Mouse (Mus musculus): ENCODE measurements around the gene Wdr24. TPM values are rescaled to one million over a fixed set of nuclear protein-coding genes. Genes with fewer than 3 reads are reported as not detected.

Gene Wdr24
- total RNA-seq, 2 experiments from 2014 or later = 20.4 to 24.6 TPM

DNA sequence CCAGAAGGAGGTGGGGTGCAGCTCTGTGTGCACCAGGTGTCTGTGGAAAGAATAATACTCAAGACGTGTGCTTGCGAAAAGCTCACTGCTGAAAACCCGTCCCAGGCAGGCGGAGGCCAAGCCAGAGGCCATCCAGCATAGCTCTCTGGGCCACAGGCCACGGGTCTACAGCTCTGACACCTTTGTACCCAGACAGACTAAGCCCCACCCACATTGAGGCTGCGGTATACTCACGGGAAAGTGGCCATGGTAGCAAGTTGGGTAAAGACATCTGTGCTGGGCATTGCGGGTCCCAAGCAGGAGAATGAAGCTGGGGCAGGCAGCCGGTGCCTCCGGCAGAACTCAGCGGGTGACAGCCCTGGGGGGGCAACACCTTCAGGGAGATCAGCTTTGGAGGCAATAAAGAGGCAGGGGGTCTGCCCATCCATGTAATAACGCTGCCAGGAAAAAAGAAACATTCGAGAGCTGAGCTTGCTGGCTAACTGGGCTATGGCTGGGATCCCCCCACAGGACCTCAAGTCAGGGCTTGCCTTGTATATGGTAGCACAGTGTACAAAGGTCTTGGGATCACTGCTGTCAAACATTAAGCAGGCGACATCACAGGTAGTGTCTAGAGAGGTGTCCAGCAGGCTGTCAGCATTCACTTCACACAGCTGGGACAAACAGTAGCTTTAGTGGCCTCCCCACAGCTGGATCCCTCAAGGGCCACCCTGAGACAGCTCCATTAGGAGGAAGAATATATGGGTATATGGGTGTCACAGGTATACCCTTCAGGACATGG is 16.2 kb downstream of the Wdr24 start:
- intact Hi-C loops (cut with DNase I) = no loop called here
- DNase-seq (ENCODE audit: extremely low spot score in 1 of 2, low spot score in 2 of 2) = no peak

DNA sequence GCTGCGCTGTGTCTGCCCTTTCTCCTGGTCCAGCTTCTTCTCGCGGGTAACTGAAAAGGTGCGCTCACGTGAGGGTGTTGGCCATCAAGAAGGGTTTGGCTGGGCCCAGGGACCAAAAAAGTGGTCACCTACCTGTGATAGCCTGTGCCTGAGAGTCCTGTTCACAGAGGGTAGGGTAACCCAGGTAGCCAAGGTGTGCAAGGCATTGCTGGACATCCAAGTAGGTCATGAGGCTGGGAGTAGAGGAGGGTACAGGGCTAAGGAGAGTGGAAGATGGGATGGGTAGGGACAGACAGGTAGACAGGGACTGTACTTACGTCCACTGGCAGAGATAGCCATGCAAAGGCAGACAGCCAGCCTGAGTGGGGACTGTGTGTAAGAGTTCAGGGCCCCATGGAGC is 17.1 kb downstream of the Wdr24 start:
- no peak for DNase-seq (ENCODE audit: extremely low spot score in 1 of 2, low spot score in 2 of 2)
- intact Hi-C loops (cut with DNase I) = no loop called here

DNA sequence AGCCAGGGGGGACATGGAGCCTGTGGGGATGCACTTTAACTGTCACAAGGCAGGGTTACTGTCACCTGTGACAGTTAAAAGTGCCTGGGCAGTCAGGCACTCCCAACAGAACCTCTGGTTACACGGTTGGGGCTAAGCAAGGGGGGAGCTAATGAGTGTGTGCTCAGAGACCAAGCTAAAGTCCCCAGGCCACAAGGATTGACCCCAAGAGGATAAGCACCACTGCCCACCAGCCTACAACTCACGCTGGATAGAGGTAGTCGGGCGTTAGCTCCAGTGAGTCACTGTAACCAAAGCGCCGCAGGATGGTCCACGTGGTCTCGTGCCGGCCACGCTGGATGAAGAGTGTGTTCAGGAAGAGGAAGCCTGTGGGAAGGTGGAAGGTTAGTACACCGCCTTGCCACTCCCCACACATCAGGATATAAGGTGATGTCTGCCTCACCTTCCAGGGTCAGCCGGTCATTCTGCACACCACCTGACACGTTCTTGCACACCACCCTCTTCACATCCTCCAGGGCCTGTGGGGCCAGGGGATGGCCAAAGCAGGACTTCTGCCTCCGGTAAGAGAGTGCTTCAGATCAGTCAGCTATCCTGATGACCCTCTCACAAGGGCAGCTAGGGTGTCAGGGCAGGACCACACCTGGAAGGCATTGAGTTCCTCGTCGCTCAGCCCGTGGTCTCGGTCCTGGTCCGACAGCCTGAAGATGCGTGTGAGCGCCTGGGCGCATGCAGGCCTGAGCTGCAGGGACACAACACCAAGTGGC is 17.9 kb downstream of the Wdr24 start, which contains the start of gene Gm20683:
Gene Gm20683, minus strand, starts transcription at position 647 of the 764 bp plus-strand sequence.
- intact Hi-C loops (cut with DNase I) = no loop called here
- no peak for DNase-seq (ENCODE audit: extremely low spot score in 1 of 2, low spot score in 2 of 2)

DNA sequence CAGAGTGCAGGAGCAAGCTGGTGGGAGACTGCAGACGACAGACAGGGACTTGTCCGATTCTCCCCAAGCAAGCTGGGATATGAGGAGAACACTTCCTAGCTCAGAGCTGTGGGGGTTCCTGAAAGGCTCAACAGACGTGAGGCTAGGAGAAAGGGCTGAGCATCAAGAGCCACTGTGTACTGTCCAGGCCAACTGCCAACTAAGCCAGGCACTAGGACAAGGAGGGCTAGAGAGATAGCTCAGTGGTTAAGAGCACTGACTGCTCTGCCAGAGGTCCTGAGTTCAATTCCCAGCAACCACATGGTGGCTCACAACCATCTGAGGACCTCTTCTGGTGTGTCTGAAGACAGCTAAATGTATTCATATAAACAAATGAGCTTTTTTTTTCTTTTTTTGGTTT is 19.1 kb downstream of the Wdr24 start:
- DNase-seq (ENCODE audit: extremely low spot score in 1 of 2, low spot score in 2 of 2) = no peak
- intact Hi-C loops (cut with DNase I) = no loop called here

DNA sequence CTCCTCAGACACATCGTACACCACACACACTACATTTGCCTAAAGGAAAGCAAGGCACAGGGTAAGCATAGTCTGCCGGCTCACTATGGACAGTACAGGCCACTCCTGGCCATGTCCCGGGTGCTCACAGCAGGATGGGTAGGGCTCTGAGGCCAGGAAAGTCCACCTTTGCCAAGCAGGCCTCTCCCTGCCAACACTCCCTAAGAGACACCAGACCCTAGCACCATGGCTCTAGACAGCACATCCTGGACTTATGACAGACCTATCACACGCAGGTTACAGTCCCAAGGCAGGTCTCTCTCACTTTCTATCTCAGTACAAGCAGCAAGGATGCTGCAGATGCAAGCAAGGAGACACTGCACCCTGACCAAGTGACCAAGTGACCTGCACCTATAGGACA is 19.7 kb downstream of the Wdr24 start:
- no peak for DNase-seq (ENCODE audit: extremely low spot score in 1 of 2, low spot score in 2 of 2)

DNA sequence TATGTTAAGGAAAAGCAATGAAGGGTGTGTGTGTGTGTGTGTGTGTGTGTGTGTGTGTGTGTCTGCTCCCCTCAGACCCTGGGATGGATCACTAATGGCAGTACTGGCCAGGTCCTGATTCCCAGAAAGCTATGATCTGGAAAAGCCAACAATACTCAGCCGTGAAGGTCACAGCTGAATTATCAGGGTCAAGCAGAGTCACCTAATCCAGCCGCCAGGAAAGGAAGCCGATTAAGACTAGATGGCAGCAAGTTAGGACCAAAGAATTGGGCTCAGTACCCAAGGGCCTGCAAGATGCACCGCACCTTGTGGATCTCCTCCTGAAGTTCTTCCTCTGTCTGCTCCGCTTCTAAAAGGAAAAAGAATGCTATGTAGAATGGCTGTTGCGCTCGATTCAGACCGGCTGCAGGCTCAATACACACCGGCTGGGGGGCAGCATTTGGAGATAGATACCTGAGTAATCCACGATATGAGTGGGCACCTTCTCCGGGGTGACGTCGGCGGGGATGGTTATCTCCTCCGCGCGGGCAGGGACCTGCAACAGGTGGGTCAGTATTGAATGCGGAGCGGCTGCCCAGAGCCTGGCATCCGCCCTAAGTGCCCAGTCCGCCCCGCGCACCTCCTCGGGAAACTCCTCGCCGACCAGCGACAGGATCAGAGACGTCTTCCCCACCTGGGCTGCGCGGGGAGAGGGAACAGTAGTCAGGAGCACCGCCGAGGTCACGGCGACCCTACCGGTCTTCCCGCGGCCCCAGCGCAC is 20.4 kb downstream of the Wdr24 start:
- DNase-seq (ENCODE audit: extremely low spot score in 1 of 2, low spot score in 2 of 2) = no peak
- intact Hi-C loops (cut with DNase I) = no loop called here

More for the DNA sequence above, 19.7 kb downstream of the Wdr24 start:
- intact Hi-C loops (cut with DNase I) = no loop called here

DNA sequence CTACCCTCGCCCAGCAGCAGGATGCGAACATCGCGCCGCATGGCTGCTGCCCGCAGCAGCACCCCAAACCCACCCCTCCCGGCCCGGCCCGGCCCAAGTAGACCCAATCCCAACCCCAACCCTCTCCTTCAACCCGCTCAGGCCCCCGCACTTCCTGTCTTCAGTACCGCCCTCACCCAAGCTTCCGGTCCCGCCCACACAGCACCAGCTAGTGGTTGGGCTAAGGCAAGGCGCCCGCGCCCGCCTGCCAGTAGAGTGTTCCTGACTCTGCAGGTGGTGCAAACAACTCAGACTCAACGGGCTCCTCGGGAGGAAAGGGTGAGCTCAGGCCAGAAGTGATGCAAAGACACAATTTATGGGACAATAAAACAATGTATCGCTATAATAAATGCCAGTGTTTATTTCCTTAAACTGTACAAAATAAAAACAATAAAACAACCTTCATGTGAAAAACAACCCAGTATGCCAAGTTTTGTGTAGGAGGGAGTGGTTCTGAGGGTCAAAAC is 21.0 kb downstream of the Wdr24 start, which contains the start of gene Rhot2:
Gene Rhot2, minus strand, starts transcription at position 456 of the 506 bp plus-strand sequence.
- DNase-seq (ENCODE audit: extremely low spot score in 1 of 2, low spot score in 2 of 2) = peak; percentile 93 to 98
- intact Hi-C loops (cut with DNase I) = no loop called here

DNA sequence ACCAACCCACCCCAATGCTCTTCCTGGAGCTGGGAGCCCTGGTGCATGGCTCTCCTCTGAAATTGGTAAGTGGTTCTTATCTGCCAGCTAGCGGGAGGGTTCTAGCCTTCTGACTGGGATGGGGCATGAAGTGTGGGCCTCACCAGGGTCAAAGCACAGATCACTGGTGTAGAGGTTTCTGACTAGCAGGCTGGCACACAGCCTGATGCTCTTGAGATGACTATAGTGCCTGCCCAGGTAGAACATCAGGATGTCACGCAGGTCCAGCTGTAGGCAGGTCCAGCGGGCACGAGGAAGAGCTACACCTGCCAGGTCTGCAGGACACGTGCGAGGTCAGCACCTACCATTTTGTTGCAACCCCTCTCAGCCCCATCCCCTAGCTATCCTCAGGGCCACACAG is 36.8 kb downstream of the Wdr24 start:
- DNase-seq (ENCODE audit: extremely low spot score in 1 of 2, low spot score in 2 of 2) = no peak
- intact Hi-C loops (cut with DNase I) = no loop called here

DNA sequence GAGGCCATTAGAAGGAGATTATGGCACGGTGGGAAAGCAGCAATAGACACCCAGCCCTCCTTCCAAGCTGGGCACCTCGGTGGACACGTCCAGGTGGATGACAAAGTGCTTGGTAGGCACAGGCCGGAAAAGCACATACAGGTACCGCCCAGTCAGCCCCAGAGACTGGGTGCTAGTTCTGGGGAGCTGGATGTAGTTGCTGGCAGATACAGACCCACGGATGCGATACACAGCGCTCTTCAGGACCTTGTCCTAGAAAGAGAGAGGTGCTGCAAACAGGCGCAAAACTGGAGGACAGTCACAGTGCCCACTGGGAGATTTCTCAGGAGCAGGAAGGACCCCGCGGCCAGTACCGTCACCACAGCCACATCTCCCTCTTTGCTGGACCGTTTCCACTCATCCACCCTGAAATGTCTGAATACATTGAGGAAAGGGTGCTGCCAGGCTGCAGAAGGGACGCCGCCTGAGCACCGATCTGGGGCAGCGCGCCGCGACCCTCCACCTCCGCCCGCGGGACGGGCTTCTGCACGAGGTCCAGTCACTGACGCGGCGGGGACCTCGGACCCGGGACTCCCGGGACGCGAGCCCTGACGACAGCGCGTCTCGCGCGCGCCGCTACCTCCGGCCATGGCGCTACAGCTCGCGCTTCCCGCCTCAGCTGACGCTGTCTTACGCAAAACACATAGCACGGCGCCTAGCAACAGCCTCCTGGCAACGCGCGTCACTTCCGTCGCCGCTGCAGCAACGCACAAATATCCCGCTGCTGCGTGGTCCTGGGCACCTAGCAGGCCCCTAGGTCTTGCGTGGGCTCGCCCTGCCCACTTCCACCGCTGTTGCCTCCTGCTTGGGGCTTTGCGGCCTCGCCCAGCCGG is 37.6 kb downstream of the Wdr24 start, which contains the start of gene Wdr90:
Gene Wdr90, minus strand, starts transcription at position 670 of the 872 bp plus-strand sequence.
- intact Hi-C loops (cut with DNase I) = no loop called here
- DNase-seq (ENCODE audit: extremely low spot score in 1 of 2, low spot score in 2 of 2) = peak; percentile 90 to 95

DNA sequence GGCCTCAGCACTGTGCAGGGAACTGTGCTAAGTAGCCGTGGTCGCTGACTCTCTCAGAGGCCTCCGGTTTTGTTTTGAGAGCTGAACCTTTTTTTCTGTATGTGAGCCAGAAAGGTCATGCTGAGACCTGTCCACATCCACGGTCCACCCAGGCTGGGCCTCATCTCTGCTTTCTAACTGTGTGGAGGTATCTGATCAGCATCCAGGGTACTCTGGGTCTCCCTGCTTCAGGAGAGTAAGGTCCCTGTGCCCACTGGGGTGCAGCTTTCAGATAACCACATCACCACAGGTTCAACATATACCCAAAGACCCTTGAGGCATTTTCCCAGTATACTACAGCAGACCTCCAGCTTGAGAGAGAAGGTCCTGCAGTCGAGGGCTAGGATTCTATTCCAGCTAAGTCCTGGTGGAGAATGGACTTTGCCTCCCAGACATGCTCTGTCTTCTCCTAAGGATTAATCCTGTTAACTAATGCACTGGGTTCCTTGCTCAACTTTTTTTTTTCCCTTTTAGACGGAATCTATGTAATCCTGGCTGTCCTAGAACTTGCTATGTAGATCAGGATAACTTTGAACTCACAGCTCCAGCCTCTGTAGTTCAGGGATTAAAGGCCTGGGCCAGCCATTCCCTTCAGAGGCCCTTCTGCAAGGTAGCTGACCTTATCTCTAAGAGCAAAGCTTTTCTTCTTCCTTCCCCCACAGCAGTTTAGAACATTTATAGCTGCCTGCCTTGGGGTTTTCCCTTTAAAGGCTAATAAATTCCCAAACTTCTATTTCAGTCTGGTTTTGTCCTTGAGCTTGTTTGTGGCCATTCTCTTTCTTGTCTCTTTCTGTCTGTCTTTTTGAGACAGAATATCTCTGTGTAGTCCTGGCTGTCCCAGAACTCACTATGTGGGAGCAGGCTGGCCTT is 38.5 kb downstream of the Wdr24 start:
- no peak for DNase-seq (ENCODE audit: extremely low spot score in 1 of 2, low spot score in 2 of 2)
- intact Hi-C loops (cut with DNase I) = no loop called here

DNA sequence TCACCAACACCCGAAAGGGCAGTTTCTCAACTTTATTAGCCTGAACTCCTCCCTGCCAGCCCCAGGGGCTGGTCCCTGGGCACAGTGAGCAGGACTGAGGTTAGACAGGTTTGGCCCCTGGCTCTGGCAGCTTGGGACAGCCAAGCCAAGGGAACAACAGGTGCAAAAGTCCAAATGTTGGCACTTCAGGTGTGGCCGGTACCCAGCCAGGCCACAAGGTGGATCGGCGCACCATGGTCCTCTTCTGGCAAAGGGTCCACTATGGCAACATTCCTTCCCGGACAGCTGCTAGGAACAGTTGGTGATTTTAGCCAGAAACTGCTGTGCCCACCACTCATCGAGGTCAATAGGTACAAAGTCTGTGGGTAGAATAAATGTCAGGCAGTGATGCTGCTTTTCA is 40.3 kb downstream of the Wdr24 start:
- no peak for DNase-seq (ENCODE audit: extremely low spot score in 1 of 2, low spot score in 2 of 2)
- intact Hi-C loops (cut with DNase I) = no loop called here

DNA sequence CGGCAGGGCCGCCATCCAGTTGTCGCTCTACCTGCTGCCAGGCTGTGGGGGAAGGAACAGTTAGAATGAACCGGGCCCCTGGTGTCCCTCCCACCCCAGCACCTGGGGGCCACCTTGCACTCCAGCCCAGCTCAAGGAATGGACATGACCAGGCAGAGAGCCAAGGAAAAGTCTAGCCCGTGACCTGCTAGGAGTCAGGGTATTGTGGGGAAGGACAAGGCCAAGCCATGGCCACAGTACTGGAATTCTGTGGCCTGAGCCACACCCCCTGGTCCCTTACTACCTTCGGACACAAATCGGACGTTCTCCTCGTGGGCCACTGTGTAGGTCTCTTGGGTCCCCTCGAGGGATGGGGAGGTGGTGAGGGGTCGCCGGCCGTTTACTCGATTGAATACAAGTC is 40.9 kb downstream of the Wdr24 start:
- intact Hi-C loops (cut with DNase I) = no loop called here
- no peak for DNase-seq (ENCODE audit: extremely low spot score in 1 of 2, low spot score in 2 of 2)

DNA sequence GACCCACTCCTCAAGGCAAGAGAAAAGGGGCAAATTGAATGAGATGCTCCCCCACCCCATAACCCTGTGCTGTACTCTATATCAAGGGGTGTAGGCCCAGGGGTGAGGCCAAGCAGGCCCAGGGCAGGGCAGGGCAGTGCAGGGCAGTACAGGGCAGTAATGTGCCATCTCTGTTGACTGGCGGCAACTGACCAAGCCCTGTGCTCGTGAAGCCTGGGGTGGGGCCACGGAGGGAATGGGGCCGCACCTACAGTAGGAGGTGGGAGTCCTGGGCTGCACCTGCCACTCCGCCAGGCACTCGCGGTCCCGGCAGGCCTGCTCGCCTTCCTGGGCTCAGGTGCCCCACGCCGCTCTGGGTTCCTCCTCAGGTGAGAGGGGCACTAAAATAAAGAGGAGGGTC is 41.9 kb downstream of the Wdr24 start:
- DNase-seq (ENCODE audit: extremely low spot score in 1 of 2, low spot score in 2 of 2) = no peak
- intact Hi-C loops (cut with DNase I) = no loop called here

DNA sequence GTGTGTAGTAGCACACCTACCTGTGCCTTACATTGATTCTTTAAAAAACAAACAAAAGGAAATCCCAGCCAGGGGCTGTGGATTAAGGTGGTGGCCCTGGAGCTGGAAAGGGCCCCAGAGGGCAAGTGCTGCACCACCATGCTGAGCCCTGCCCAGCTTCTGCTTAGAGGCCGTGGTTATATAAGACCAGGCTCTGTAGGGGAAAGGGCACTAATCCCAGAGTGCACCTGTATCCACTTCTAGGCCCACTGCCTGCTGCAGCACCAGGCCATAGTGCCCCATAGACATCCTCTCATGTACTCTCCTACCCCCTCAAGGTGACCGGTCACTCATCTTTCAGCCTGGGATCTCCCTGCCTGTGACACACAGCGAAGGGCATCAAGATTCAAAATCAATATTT is 42.7 kb downstream of the Wdr24 start:
- no peak for DNase-seq (ENCODE audit: extremely low spot score in 1 of 2, low spot score in 2 of 2)
- intact Hi-C loops (cut with DNase I) = no loop called here

DNA sequence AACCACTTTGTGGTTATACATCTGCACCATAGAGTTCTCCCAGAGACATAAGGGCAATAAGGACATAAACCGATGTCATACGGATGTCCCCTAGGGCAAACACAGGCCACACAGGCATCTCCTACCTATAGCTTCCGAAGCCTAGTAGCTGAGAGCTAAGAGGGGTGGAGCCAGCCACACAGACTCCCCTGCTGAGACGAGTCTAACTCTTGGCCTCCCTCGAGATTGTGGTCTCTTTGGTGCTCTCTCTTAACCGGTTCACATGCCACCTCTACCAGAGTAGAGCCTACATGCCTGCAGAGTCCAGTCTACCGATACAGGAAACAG is 44.0 kb downstream of the Wdr24 start:
- intact Hi-C loops (cut with DNase I) = no loop called here
- no peak for DNase-seq (ENCODE audit: extremely low spot score in 1 of 2, low spot score in 2 of 2)

DNA sequence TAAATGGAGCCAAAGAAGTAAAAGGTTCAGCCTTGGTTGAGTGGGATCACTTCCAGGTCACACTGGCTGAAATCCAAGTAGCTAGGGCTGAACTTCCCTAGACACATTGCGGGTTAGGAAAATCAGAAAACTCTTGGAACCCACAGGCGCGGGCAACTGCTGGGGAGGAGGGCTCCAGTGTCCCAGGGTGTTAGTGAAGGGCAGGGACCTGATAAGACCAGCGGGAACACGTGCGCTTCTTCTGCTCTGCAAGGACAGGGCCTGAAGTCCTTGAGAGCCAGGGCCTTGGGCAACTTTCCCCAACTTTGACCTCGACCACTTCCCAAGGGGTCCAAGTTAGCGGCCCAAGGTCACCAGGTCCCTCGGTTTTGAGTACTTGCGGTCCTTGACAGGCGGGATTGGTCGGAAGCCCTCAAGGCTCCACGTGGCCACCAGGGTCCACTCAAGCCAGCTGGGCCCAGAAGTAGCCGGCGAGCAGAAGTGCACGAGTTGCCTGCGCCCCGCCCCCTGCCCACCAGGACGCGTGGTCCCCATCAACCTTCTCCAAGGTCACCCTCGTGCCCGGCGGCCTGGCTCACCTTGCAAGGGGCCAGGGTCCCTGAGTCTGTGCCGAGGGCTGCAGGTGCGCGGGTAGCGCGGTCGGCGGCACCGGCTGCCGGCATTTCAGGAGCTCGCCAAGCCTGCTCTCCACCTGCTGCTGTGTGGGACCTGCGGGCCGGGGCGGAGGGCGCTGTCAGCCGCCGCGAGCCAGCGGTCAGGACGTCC is 44.6 kb downstream of the Wdr24 start:
- intact Hi-C loops (cut with DNase I) = no loop called here
- peak in 1 of 2 experiments; percentile 69 for DNase-seq (ENCODE audit: extremely low spot score in 1 of 2, low spot score in 2 of 2)

Measured in left cerebral cortex, postnatal 10 days (tissue).